Mouse (Mus musculus): ENCODE measurements around the gene Exosc6. TPM values are rescaled to one million over a fixed set of nuclear protein-coding genes. Genes with fewer than 3 reads are reported as not detected.
"Not testable (repeated sequence)": the region's sequence is repeated elsewhere in the genome, so short reads cannot be mapped to it uniquely, and the experiment has no call there.

Gene Exosc6
- polyA plus RNA-seq, 1 experiment = 21.5 TPM

GRCm38 (mm10) chr8:111093865-111094718, 38.0 kb downstream of the Exosc6 start, which contains the start of gene Pdpr:
Pdpr (plus strand) TSS chr8:111094630.
- peaks cover 10% of the 10 kb centered on the region for H3K4me1 ChIP-seq (ENCODE audit: control insufficient read depth, insufficient read depth, insufficient read length)
- peak within 1 kb of the TSS; percentile 87 for H3K4me3 ChIP-seq (ENCODE audit: extremely low read depth, insufficient read depth, insufficient read length)
- 9% methylated on average over 49 of the region's 72 CpGs for WGBS
- H3K27me3 ChIP-seq (ENCODE audit: control insufficient read depth, insufficient read depth, low read length) = no peaks in the 10 kb centered on the region
- TF ChIP-seq POLR2A (IDR thresholded peaks at IDR 0.05; ENCODE audit: low read depth, low read length) (no peak), CTCF (IDR thresholded peaks at IDR 0.05; ENCODE audit: extremely low read depth, insufficient read depth, insufficient read length, insufficient replicate concordance) (no peak)
- no peaks in the 10 kb centered on the region for H3K36me3 ChIP-seq (ENCODE audit: control insufficient read depth, insufficient read depth, low read length)
- peak; percentile 77 to 89 for DNase-seq (ENCODE audit: low read depth in 1 of 2, low spot score in 2 of 2)
- H3K27ac ChIP-seq (ENCODE audit: insufficient read depth, low read length) = peak within 1 kb of the TSS; percentile 63

- under 1% methylated on average over 56 of the region's 69 CpGs for WGBS
- H3K27me3 ChIP-seq (ENCODE audit: control insufficient read depth, insufficient read depth, low read length); DNase-seq (ENCODE audit: low read depth in 1 of 2, low spot score in 2 of 2); H3K36me3 ChIP-seq (ENCODE audit: control insufficient read depth, insufficient read depth, low read length); H3K4me1 ChIP-seq (ENCODE audit: control insufficient read depth, insufficient read depth, insufficient read length); H3K27ac ChIP-seq (ENCODE audit: insufficient read depth, low read length): not testable (repeated sequence)
- H3K4me3 ChIP-seq (ENCODE audit: extremely low read depth, insufficient read depth, insufficient read length) = peak overlapping the region; percentile 72
Measured at GRCm38 (mm10) chr8:111094719-111095302, 38.7 kb downstream of the Exosc6 start.

Other genes starting within 250 kb of the Exosc6 start
- 15.9 and 16.6 TPM in 2 replicates for gene Cog4, start 209.7 kb upstream of the Exosc6 start, polyA plus RNA-seq (2012; rRNA removed)
- gene Sf3b3, start 209.6 kb upstream of the Exosc6 start, polyA plus RNA-seq (2012; rRNA removed) = 30.5 and 31.0 TPM in 2 replicates
- gene Fuk, start 153.9 kb upstream of the Exosc6 start, polyA plus RNA-seq (2012; rRNA removed) = 12.9 and 15.6 TPM in 2 replicates
- 20.3 and 25.5 TPM in 2 replicates for gene St3gal2, start 136.4 kb upstream of the Exosc6 start, polyA plus RNA-seq (2012; rRNA removed)
- 16.6 and 23.5 TPM in 2 replicates for gene Ddx19a, start 58.5 kb upstream of the Exosc6 start, polyA plus RNA-seq (2012; rRNA removed)
- gene Ddx19b, start 24.6 kb upstream of the Exosc6 start, polyA plus RNA-seq (2012; rRNA removed) = 2.4 and 3.0 TPM in 2 replicates
- 14.1 and 16.5 TPM in 2 replicates for gene Aars, start 23.2 kb upstream of the Exosc6 start, polyA plus RNA-seq (2012; rRNA removed)
- gene Clec18a, start 36.1 kb downstream of the Exosc6 start, polyA plus RNA-seq (2012; rRNA removed) = not detected in 2 replicates
- 8.1 and 8.6 TPM in 2 replicates for gene Pdpr, start 38.3 kb downstream of the Exosc6 start, polyA plus RNA-seq (2012; rRNA removed)
- gene Glg1, start 202.9 kb downstream of the Exosc6 start, polyA plus RNA-seq (2012; rRNA removed) = 22.6 and 24.9 TPM in 2 replicates
- 10.6 and 10.9 TPM in 2 replicates for gene Rfwd3, start 243.9 kb downstream of the Exosc6 start, polyA plus RNA-seq (2012; rRNA removed)

Data from spleen, adult 2 months (tissue).